Mouse (Mus musculus): Measurements from ENCODE around the gene Spata7. TPM values are rescaled to one million over a fixed set of nuclear protein-coding genes. Genes with fewer than 3 reads are reported as not detected.

The Spata7 gene
- polyA plus RNA-seq, 1 experiment: 10.2 TPM

DNA sequence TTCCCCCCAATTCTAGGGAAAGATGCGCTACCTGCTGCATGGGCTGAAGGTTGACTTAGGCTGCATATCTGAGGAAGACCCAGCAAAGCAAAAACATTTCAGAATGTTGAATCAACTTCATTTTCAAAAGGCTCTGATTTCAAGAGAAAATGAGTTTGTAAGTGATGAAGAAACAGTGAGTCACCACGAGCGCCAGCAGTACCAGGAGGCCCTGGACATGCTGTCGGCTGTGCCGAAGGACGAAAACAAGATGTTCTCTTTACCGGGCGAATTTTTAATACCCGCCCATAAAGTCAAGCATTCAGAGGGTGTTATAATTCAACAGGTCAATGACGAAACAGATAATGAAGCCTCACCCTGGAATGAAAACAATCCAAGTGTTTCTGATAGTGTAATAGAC is 41.1 kb downstream of the Spata7 start:
- H3K27ac ChIP-seq (ENCODE audit: insufficient read depth, low read length): no peak overlapping the region

GRCm38 (mm10) chr12:98669864-98670263 is 41.9 kb downstream of the Spata7 start:
- TF ChIP-seq POLR2A (IDR thresholded peaks at IDR 0.05; ENCODE audit: low read depth, low read length) (no peak), CTCF (IDR thresholded peaks at IDR 0.05; ENCODE audit: borderline replicate concordance, insufficient read depth, low read length) (no peak)
- Histone ChIP-seq H3K4me3 (ENCODE audit: insufficient read depth, low read length) (no peak overlapping the region), H3K4me1 (ENCODE audit: control insufficient read depth, insufficient read depth, low read length) (peaks cover 4% of the 10 kb centered on the region; the same call in 1 of the 2 replicates), H3K27ac (ENCODE audit: insufficient read depth, low read length) (no peak overlapping the region)

More for the DNA sequence above, 41.1 kb downstream of the Spata7 start:
- H3K4me1 ChIP-seq (ENCODE audit: control insufficient read depth, insufficient read depth, low read length): peaks cover 4% of the 10 kb centered on the region; the same call in 1 of the 2 replicates
- no peak for TF ChIP-seq CTCF (IDR thresholded peaks at IDR 0.05; ENCODE audit: borderline replicate concordance, insufficient read depth, low read length)
- no peak overlapping the region for H3K4me3 ChIP-seq (ENCODE audit: insufficient read depth, low read length)

GRCm38 (mm10) chr12:98670429-98670828 is 42.5 kb downstream of the Spata7 start:
- no peak for TF ChIP-seq CTCF (IDR thresholded peaks at IDR 0.05; ENCODE audit: borderline replicate concordance, insufficient read depth, low read length)
- no peak for TF ChIP-seq POLR2A (IDR thresholded peaks at IDR 0.05; ENCODE audit: low read depth, low read length)
- Histone ChIP-seq H3K4me1 (ENCODE audit: control insufficient read depth, insufficient read depth, low read length) (peaks cover 4% of the 10 kb centered on the region; the same call in 1 of the 2 replicates), H3K4me3 (ENCODE audit: insufficient read depth, low read length) (no peak overlapping the region), H3K27ac (ENCODE audit: insufficient read depth, low read length) (no peak overlapping the region)

DNA sequence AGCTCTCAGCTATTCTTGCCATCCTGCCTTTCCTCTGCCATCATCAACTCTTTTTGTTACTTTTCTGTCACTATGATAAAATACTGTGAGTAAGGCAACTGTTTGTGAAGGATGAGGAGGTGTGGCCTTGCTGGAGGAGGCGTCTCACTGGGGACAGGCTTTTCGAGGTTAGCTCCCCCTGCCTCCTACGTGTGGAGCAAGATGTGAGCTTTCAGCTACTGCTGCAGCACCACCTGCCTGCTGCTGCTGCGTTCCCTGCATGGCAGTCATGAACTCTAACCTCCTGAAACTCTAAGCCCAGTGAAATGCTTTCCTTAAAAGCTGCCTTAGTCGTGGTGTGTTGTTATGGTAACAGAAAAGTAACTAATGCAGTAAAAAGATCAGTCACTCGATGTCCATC is 45.9 kb downstream of the Spata7 start:
- H3K27ac ChIP-seq (ENCODE audit: insufficient read depth, low read length): no peak overlapping the region
- TF ChIP-seq CTCF (IDR thresholded peaks at IDR 0.05; ENCODE audit: borderline replicate concordance, insufficient read depth, low read length) (no peak), POLR2A (IDR thresholded peaks at IDR 0.05; ENCODE audit: low read depth, low read length) (no peak)
- no peak overlapping the region for H3K4me3 ChIP-seq (ENCODE audit: insufficient read depth, low read length)
- H3K4me1 ChIP-seq (ENCODE audit: control insufficient read depth, insufficient read depth, low read length): no peaks in the 10 kb centered on the region; the same call in 1 of the 2 replicates

- H3K27ac ChIP-seq (ENCODE audit: insufficient read depth, low read length): no peak overlapping the region
Measured at GRCm38 (mm10) chr12:98674627-98675143, 46.7 kb downstream of the Spata7 start.

GRCm38 (mm10) chr12:98676861-98677260 is 48.9 kb downstream of the Spata7 start:
- no peak for TF ChIP-seq POLR2A (IDR thresholded peaks at IDR 0.05; ENCODE audit: low read depth, low read length)
- TF ChIP-seq CTCF (IDR thresholded peaks at IDR 0.05; ENCODE audit: borderline replicate concordance, insufficient read depth, low read length): no peak
- Histone ChIP-seq H3K4me1 (ENCODE audit: control insufficient read depth, insufficient read depth, low read length) (no peaks in the 10 kb centered on the region; the same call in 1 of the 2 replicates), H3K27ac (ENCODE audit: insufficient read depth, low read length) (no peak overlapping the region), H3K4me3 (ENCODE audit: insufficient read depth, low read length) (no peak overlapping the region)

More at GRCm38 (mm10) chr12:98674627-98675143, 46.7 kb downstream of the Spata7 start:
- no peak for TF ChIP-seq POLR2A (IDR thresholded peaks at IDR 0.05; ENCODE audit: low read depth, low read length)
- peak; percentile 74 for TF ChIP-seq CTCF (IDR thresholded peaks at IDR 0.05; ENCODE audit: borderline replicate concordance, insufficient read depth, low read length)
- Histone ChIP-seq H3K4me1 (ENCODE audit: control insufficient read depth, insufficient read depth, low read length) (no peaks in the 10 kb centered on the region; the same call in 1 of the 2 replicates), H3K4me3 (ENCODE audit: insufficient read depth, low read length) (no peak overlapping the region)

- TF ChIP-seq CTCF (IDR thresholded peaks at IDR 0.05; ENCODE audit: borderline replicate concordance, insufficient read depth, low read length): no peak
- Histone ChIP-seq H3K4me3 (ENCODE audit: insufficient read depth, low read length) (no peak overlapping the region), H3K27ac (ENCODE audit: insufficient read depth, low read length) (no peak overlapping the region)
Measured at GRCm38 (mm10) chr12:98677336-98677735, 49.4 kb downstream of the Spata7 start.

GRCm38 (mm10) chr12:98679906-98680305 is 51.9 kb downstream of the Spata7 start:
- Histone ChIP-seq H3K4me1 (ENCODE audit: control insufficient read depth, insufficient read depth, low read length) (no peaks in the 10 kb centered on the region; the same call in 1 of the 2 replicates), H3K4me3 (ENCODE audit: insufficient read depth, low read length) (no peak overlapping the region), H3K27ac (ENCODE audit: insufficient read depth, low read length) (no peak overlapping the region)
- TF ChIP-seq POLR2A (IDR thresholded peaks at IDR 0.05; ENCODE audit: low read depth, low read length) (no peak), CTCF (IDR thresholded peaks at IDR 0.05; ENCODE audit: borderline replicate concordance, insufficient read depth, low read length) (no peak)

More at GRCm38 (mm10) chr12:98677336-98677735, 49.4 kb downstream of the Spata7 start:
- H3K4me1 ChIP-seq (ENCODE audit: control insufficient read depth, insufficient read depth, low read length): no peaks in the 10 kb centered on the region; the same call in 1 of the 2 replicates

DNA sequence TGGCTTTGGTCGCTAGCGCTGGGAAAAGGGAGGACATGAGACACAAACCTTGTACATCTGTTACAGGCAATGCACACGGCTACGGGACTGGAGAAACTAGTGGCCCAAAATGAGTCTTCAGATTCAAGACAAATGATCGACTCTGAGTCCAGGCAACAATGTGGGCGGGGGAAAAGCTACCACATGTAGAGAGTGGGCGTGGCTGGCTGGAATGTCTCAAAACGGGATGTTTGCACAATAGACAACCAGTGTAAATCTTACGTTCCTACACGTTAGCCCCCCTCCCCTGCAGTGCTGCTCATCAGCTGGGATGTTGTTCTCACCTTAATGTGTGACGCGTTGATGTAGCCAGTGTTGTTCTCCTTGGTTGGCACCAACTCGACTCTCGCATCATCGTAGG is 54.2 kb downstream of the Spata7 start:
- no peak overlapping the region for H3K27ac ChIP-seq (ENCODE audit: insufficient read depth, low read length)
- TF ChIP-seq CTCF (IDR thresholded peaks at IDR 0.05; ENCODE audit: borderline replicate concordance, insufficient read depth, low read length) (no peak), POLR2A (IDR thresholded peaks at IDR 0.05; ENCODE audit: low read depth, low read length) (no peak)
- H3K4me3 ChIP-seq (ENCODE audit: insufficient read depth, low read length): no peak overlapping the region
- no peaks in the 10 kb centered on the region; the same call in 1 of the 2 replicates for H3K4me1 ChIP-seq (ENCODE audit: control insufficient read depth, insufficient read depth, low read length)

DNA sequence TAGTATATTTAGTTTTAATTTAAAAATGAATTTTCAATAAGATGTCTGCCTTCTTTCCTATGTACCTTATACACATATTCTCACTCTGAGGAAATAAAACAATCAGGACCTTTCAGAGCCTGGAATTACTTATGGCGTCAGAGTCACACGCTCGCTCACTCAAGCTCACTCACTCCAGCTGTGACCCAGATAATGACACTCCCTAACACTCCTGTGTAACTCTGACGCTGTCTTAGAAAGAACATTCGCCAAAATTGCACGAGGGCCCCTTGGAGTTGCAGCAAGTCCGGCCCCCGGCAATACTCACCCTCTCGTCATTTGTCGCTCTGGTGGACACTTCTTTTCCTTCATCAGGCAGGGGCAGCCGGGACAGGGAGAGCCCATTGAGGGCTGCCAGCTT is 55.2 kb downstream of the Spata7 start:
- TF ChIP-seq POLR2A (IDR thresholded peaks at IDR 0.05; ENCODE audit: low read depth, low read length) (no peak), CTCF (IDR thresholded peaks at IDR 0.05; ENCODE audit: borderline replicate concordance, insufficient read depth, low read length) (no peak)
- no peaks in the 10 kb centered on the region for H3K4me1 ChIP-seq (ENCODE audit: control insufficient read depth, insufficient read depth, low read length)

More for the DNA sequence above, 55.2 kb downstream of the Spata7 start:
- H3K27ac ChIP-seq (ENCODE audit: insufficient read depth, low read length): no peak overlapping the region
- no peak overlapping the region for H3K4me3 ChIP-seq (ENCODE audit: insufficient read depth, low read length)
